Mouse (Mus musculus) mouse embryonic stem cell (cell line): ENCODE measurements around the gene Ankrd1.

Experiments
- in situ Hi-C, 2 experiments: fragments of 300-500 bp; cut with MboI; formaldehyde crosslinking; loops; 1 replicate in 1 of 2; 3 replicates in 1 of 2; pipeline ENCODE4 v1.14.3; 2019 to 2020; ENCODE audit warnings: low sequenced_read_pairs in 2 of 2, low pct_unique_long_range_greater_than_20kb in 1 of 2, mixed read lengths in 1 of 2; ENCODE audit not compliant: unreplicated experiment in 1 of 2

Ankrd1 gene

GRCm38 (mm10) chr19:36119783-36120471 lies at the start of gene Ankrd1:
Gene Ankrd1, minus strand, starts transcription at chr19:36120099.
- in situ Hi-C loops: loop anchor here (25.0 kb wide), 1 partner anchor 317 kb away; no protein-coding TSS in a partner anchor

DNA sequence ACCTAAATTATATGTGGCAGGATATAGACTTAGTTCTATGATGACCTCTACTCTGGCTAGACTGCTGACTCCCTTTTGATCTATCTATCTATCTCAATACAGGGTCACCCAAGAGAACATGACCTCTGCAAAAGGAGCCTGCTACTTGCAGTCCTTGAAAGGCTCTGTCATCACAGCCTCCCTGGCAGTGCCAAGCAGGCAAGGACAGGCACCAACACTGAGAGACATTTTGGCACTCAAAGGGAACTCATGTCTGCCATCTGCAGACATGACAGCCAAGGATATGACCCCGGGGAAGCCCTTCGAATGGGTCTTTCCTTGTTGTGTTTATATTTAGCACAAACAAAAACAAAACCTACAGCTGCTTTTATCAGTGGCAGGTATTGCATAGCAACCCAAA lies 49.2 kb upstream of the Ankrd1 start:
- in situ Hi-C loops: no loop called here

- in situ Hi-C loops: no loop called here
Measured at GRCm38 (mm10) chr19:36168121-36168520, 48.2 kb upstream of the Ankrd1 start.

GRCm38 (mm10) chr19:36167291-36167896 lies 47.5 kb upstream of the Ankrd1 start:
- in situ Hi-C loops: no loop called here

GRCm38 (mm10) chr19:36166401-36167160 lies 46.7 kb upstream of the Ankrd1 start:
- in situ Hi-C loops: no loop called here

DNA sequence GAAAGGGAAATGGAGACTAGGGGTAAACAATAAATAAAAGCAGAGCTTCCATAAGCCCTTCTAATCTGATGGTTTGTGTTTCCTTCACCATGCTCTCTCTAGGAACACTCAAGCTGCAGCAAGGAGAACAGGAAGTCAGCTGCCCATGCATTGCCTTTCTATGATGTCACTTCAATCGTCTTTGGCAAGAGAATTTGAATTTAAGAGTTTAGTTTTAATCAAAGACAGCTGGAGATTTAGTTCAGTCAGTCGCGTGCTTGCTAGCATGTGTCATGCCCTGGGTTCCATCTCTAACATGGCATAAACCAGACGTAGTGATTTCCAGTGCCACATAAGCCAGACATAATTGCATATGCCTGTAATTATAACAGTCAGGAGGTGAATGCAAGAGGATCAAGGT lies 45.5 kb upstream of the Ankrd1 start:
- in situ Hi-C loops: no loop called here

GRCm38 (mm10) chr19:36150241-36151007 lies 30.5 kb upstream of the Ankrd1 start:
- in situ Hi-C loops: no loop called here

- in situ Hi-C loops: no loop called here
Measured at GRCm38 (mm10) chr19:36148578-36148977, 28.7 kb upstream of the Ankrd1 start.

DNA sequence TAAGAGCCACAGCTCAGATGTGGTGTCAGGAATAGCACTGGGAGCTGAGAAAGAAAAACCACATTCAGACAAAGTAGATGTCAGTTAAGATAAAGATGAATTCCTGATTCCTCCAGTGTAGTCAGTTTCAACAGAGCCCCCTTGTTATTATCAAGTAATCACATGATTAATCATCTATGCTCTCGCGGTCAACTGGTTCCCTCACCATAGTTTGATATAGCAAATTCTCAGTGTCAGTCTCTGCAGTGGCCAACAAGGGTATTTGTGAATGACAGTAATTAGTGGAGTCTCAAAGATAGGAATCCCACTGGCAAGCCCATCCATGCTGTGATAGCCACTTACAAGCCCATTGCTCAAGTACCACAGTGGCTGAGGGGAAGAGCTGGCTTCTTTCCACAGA lies 23.7 kb upstream of the Ankrd1 start:
- in situ Hi-C loops: no loop called here

GRCm38 (mm10) chr19:36133731-36134130 lies 13.8 kb upstream of the Ankrd1 start:
- in situ Hi-C loops: no loop called here

- in situ Hi-C loops: no loop called here
Measured at GRCm38 (mm10) chr19:36133064-36133463, 13.2 kb upstream of the Ankrd1 start.

GRCm38 (mm10) chr19:36131990-36132389 lies 12.1 kb upstream of the Ankrd1 start:
- in situ Hi-C loops: no loop called here

GRCm38 (mm10) chr19:36130181-36130580 lies 10.3 kb upstream of the Ankrd1 start:
- in situ Hi-C loops: no loop called here

GRCm38 (mm10) chr19:36129643-36130042 lies 9.7 kb upstream of the Ankrd1 start:
- in situ Hi-C loops: no loop called here

DNA sequence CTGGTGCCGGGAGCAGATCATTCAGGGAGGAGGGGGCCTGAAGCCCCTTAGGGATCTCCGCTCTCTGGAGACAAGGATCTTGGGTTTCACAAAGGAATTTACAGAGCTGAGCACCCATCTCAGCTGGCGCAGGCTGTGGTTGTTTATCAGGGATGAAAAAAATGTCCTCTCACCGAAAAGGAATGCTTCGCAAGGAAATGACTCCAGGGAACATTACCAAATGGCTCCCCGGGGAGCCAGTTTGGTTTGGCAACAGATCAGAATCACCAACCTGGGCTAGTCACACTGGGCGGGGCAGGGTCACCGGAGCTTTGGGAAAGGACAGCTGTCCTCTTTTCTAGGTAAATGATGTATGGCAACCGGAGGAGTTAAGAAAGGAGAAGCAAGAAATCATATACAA lies 9.3 kb upstream of the Ankrd1 start:
- in situ Hi-C loops: no loop called here

- in situ Hi-C loops: no loop called here
Measured at GRCm38 (mm10) chr19:36128440-36128839, 8.5 kb upstream of the Ankrd1 start.

GRCm38 (mm10) chr19:36124203-36124602 lies 4.3 kb upstream of the Ankrd1 start:
- in situ Hi-C loops: loop anchor here (25.0 kb wide), 1 partner anchor 313 kb away; no protein-coding TSS in a partner anchor

DNA sequence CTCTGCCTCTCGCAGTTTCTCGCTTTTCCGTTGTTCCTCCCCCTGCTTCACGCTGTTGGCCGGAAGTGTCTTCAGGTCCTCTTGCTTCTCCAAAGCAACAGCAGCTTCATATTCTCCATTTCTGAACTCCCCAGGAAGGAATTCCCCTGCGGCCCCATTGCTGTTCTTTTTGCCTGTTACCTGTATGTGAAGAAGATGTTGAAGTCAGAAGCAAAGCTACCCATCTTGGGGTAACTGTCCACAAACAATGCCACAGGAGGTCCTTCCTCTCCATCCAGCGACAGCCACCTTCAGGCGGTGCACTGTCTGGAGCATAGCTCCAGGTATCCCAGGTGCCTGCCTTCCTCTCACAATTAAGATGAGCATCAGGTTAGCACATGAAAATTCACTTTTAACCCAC lies 680 bp downstream of the Ankrd1 start:
- in situ Hi-C loops: loop anchor here (25.0 kb wide), 1 partner anchor 318 kb away; no protein-coding TSS in a partner anchor

- in situ Hi-C loops: loop anchor here (25.0 kb wide), 1 partner anchor 321 kb away; no protein-coding TSS in a partner anchor
Measured at GRCm38 (mm10) chr19:36116185-36116584, 3.7 kb downstream of the Ankrd1 start.
